Mouse (Mus musculus): ENCODE measurements at regions not wholly inside any gene's neighbourhood (a gene's known extent, or its start where the extent isn't known, plus 50 kb on each side); places are given as distances from the start of the nearest gene placed in this dataset.

GRCm38 (mm10) chr14:9157941-9158340 is 491.9 kb upstream of the 4930452B06Rik start:
- Histone ChIP-seq H3K27ac (ENCODE audit: insufficient read depth, low read length) (no peak overlapping the region), H3K4me1 (ENCODE audit: control insufficient read depth, insufficient read depth, low read length) (no peaks in the 10 kb centered on the region), H3K9ac (ENCODE audit: low read depth, poor library complexity, severe bottlenecking) (no peak overlapping the region), H3K4me3 (ENCODE audit: low read depth, low read length) (no peak overlapping the region), H3K9me3 (replicated peaks; ENCODE audit: control insufficient read depth, insufficient read depth, low read length, poor library complexity, severe bottlenecking) (no peaks in the 10 kb centered on the region; the same call in 1 of the 2 replicates), H3K36me3 (ENCODE audit: control insufficient read depth, insufficient read depth, low read length, poor library complexity, severe bottlenecking) (no peaks in the 10 kb centered on the region), H3K27me3 (ENCODE audit: control insufficient read depth, insufficient read depth, low read length, poor library complexity, severe bottlenecking) (no peaks in the 10 kb centered on the region)
- TF ChIP-seq EP300 (IDR thresholded peaks at IDR 0.05; ENCODE audit: insufficient read depth, low read depth, low read length) = no peak
- TF ChIP-seq POLR2A (IDR thresholded peaks at IDR 0.05; ENCODE audit: insufficient read depth, low read length) = no peak
- TF ChIP-seq CTCF (IDR thresholded peaks at IDR 0.05; ENCODE audit: low read depth, low read length) = no peak

DNA sequence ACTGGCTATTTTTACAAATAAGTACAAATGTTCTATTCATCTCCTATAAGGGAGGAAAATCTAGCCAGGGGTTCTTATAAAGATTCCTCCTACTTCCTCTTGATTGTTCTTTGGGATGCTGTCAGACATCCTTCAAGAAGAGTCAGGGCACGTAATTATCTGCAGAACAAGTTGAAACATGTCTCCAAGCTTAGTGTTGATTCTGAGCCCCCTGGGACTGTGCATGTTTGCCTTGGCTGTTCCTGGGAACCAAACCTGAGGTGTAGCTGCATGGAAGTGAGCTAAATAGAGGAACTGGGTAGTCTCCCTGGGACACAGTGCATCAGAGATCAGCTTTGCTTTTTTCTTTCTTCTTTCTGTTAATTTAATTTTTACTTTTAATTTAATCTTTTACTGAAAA is 484.8 kb upstream of the 4930452B06Rik start:
- H3K4me3 ChIP-seq (ENCODE audit: low read depth, low read length) = no peak overlapping the region
- no peak overlapping the region for H3K27ac ChIP-seq (ENCODE audit: insufficient read depth, low read length)
- H3K9ac ChIP-seq (ENCODE audit: low read depth, poor library complexity, severe bottlenecking) = no peak overlapping the region
- H3K4me1 ChIP-seq (ENCODE audit: control insufficient read depth, insufficient read depth, low read length) = no peaks in the 10 kb centered on the region
- no peaks in the 10 kb centered on the region for H3K36me3 ChIP-seq (ENCODE audit: control insufficient read depth, insufficient read depth, low read length, poor library complexity, severe bottlenecking)
- no peaks in the 10 kb centered on the region; the same call in none of the 2 replicates for H3K9me3 ChIP-seq (replicated peaks; ENCODE audit: control insufficient read depth, insufficient read depth, low read length, poor library complexity, severe bottlenecking)
- no peak for TF ChIP-seq EP300 (IDR thresholded peaks at IDR 0.05; ENCODE audit: insufficient read depth, low read depth, low read length)
- no peak for TF ChIP-seq CTCF (IDR thresholded peaks at IDR 0.05; ENCODE audit: low read depth, low read length)
- TF ChIP-seq POLR2A (IDR thresholded peaks at IDR 0.05; ENCODE audit: insufficient read depth, low read length) = no peak
- no peaks in the 10 kb centered on the region for H3K27me3 ChIP-seq (ENCODE audit: control insufficient read depth, insufficient read depth, low read length, poor library complexity, severe bottlenecking)

DNA sequence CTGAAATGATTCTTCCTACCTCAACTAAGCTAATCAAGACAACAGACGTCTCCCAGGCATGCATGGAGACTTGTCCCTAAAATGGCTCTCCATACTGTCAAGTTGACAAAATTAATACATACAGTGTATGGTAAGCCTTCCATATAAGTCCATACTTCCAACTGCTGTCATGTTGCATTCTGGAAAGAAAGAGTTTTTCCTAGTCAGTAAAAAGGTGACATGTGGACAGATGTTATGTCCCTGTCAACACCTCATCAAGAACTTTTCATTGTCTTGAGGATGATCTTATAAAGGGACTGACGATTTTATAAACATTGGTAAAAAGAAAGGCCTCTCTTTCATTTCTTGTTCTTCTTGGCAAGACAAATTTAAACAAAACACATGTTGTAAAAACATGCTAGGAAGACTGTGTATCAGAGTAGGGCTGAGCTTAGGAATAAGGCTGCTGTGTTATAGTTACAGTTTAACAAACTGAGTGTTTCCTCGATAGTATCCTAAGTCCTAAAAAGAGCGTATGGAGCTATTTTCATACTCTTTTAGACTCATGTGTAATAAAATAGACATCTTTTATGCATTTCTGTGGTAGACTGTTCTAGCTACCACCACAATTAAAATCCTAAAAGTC is 480.7 kb upstream of the 4930452B06Rik start:
- no peak overlapping the region for H3K9ac ChIP-seq (ENCODE audit: low read depth, poor library complexity, severe bottlenecking)
- H3K4me3 ChIP-seq (ENCODE audit: low read depth, low read length) = no peak overlapping the region
- no peaks in the 10 kb centered on the region for H3K27me3 ChIP-seq (ENCODE audit: control insufficient read depth, insufficient read depth, low read length, poor library complexity, severe bottlenecking)
- H3K36me3 ChIP-seq (ENCODE audit: control insufficient read depth, insufficient read depth, low read length, poor library complexity, severe bottlenecking) = no peaks in the 10 kb centered on the region
- TF ChIP-seq POLR2A (IDR thresholded peaks at IDR 0.05; ENCODE audit: insufficient read depth, low read length) = no peak
- no peak for TF ChIP-seq EP300 (IDR thresholded peaks at IDR 0.05; ENCODE audit: insufficient read depth, low read depth, low read length)
- no peak for TF ChIP-seq CTCF (IDR thresholded peaks at IDR 0.05; ENCODE audit: low read depth, low read length)
- H3K27ac ChIP-seq (ENCODE audit: insufficient read depth, low read length) = no peak overlapping the region
- H3K9me3 ChIP-seq (replicated peaks; ENCODE audit: control insufficient read depth, insufficient read depth, low read length, poor library complexity, severe bottlenecking) = no peaks in the 10 kb centered on the region; the same call in 1 of the 2 replicates
- no peaks in the 10 kb centered on the region for H3K4me1 ChIP-seq (ENCODE audit: control insufficient read depth, insufficient read depth, low read length)

- Histone ChIP-seq H3K9me3 (replicated peaks; ENCODE audit: control insufficient read depth, insufficient read depth, low read length, poor library complexity, severe bottlenecking) (no peaks in the 10 kb centered on the region), H3K4me1 (ENCODE audit: control insufficient read depth, insufficient read depth, low read length) (no peaks in the 10 kb centered on the region), H3K36me3 (ENCODE audit: control insufficient read depth, insufficient read depth, low read length, poor library complexity, severe bottlenecking) (no peaks in the 10 kb centered on the region), H3K9ac (ENCODE audit: low read depth, poor library complexity, severe bottlenecking) (no peak overlapping the region), H3K27ac (ENCODE audit: insufficient read depth, low read length) (no peak overlapping the region), H3K4me3 (ENCODE audit: low read depth, low read length) (no peak overlapping the region), H3K27me3 (ENCODE audit: control insufficient read depth, insufficient read depth, low read length, poor library complexity, severe bottlenecking) (no peaks in the 10 kb centered on the region)
- TF ChIP-seq EP300 (IDR thresholded peaks at IDR 0.05; ENCODE audit: insufficient read depth, low read depth, low read length) (no peak), CTCF (IDR thresholded peaks at IDR 0.05; ENCODE audit: low read depth, low read length) (no peak), POLR2A (IDR thresholded peaks at IDR 0.05; ENCODE audit: insufficient read depth, low read length) (no peak)
Observed at GRCm38 (mm10) chr14:9105708-9106107, 439.7 kb upstream of the 4930452B06Rik start.

- H3K27ac ChIP-seq (ENCODE audit: insufficient read depth, low read length) = no peak overlapping the region
- H3K9ac ChIP-seq (ENCODE audit: low read depth, poor library complexity, severe bottlenecking) = no peak overlapping the region
- TF ChIP-seq POLR2A (IDR thresholded peaks at IDR 0.05; ENCODE audit: insufficient read depth, low read length) = no peak
- TF ChIP-seq EP300 (IDR thresholded peaks at IDR 0.05; ENCODE audit: insufficient read depth, low read depth, low read length) = no peak
- no peak for TF ChIP-seq CTCF (IDR thresholded peaks at IDR 0.05; ENCODE audit: low read depth, low read length)
- H3K4me3 ChIP-seq (ENCODE audit: low read depth, low read length) = no peak overlapping the region
- H3K4me1 ChIP-seq (ENCODE audit: control insufficient read depth, insufficient read depth, low read length) = no peaks in the 10 kb centered on the region
- no peaks in the 10 kb centered on the region for H3K36me3 ChIP-seq (ENCODE audit: control insufficient read depth, insufficient read depth, low read length, poor library complexity, severe bottlenecking)
- H3K27me3 ChIP-seq (ENCODE audit: control insufficient read depth, insufficient read depth, low read length, poor library complexity, severe bottlenecking) = no peaks in the 10 kb centered on the region
- no peaks in the 10 kb centered on the region for H3K9me3 ChIP-seq (replicated peaks; ENCODE audit: control insufficient read depth, insufficient read depth, low read length, poor library complexity, severe bottlenecking)
Observed at GRCm38 (mm10) chr14:9089625-9090326, 423.7 kb upstream of the 4930452B06Rik start.

DNA sequence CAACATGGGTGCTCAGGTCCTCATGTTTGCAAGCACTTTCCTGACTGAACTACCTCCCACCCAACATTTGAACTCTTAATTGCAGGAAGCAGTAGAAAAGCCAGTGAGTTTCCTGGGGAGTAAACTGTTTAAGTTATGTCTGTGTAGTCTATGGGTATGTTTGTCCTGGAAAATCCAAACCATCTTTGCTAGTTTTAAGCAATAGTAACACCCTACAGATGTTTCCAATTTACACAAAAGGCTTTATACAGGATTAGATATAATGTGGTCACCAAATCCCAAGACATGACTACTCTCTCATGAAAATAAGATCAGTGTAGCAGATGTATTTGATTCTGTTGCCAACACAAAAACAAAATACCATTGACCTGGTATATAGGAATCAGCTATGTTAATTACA is 421.1 kb upstream of the 4930452B06Rik start:
- no peak overlapping the region for H3K4me3 ChIP-seq (ENCODE audit: low read depth, low read length)
- no peaks in the 10 kb centered on the region for H3K9me3 ChIP-seq (replicated peaks; ENCODE audit: control insufficient read depth, insufficient read depth, low read length, poor library complexity, severe bottlenecking)
- no peak overlapping the region for H3K27ac ChIP-seq (ENCODE audit: insufficient read depth, low read length)
- H3K36me3 ChIP-seq (ENCODE audit: control insufficient read depth, insufficient read depth, low read length, poor library complexity, severe bottlenecking) = no peaks in the 10 kb centered on the region
- H3K27me3 ChIP-seq (ENCODE audit: control insufficient read depth, insufficient read depth, low read length, poor library complexity, severe bottlenecking) = no peaks in the 10 kb centered on the region
- H3K4me1 ChIP-seq (ENCODE audit: control insufficient read depth, insufficient read depth, low read length) = no peaks in the 10 kb centered on the region
- TF ChIP-seq POLR2A (IDR thresholded peaks at IDR 0.05; ENCODE audit: insufficient read depth, low read length) (no peak), EP300 (IDR thresholded peaks at IDR 0.05; ENCODE audit: insufficient read depth, low read depth, low read length) (no peak), CTCF (IDR thresholded peaks at IDR 0.05; ENCODE audit: low read depth, low read length) (no peak)
- H3K9ac ChIP-seq (ENCODE audit: low read depth, poor library complexity, severe bottlenecking) = no peak overlapping the region

All from ES-Bruce4 (cell line).